In genomic region chr7:124237896-124238670, GRCm38 (mm10) we compare ENCODE assay signal across 23 mouse cellular contexts.
DNase-seq lines count a peak whose midpoint lies in the region; ATAC-seq lines count a peak whose summit lies in the region.
"Had no signal": no experiment of that assay in that cellular context is flagged by ENCODE, and none has a peak within 500 bp of the region (broad histone marks: within the 10 kb centered on the region; RNA-seq: fewer than 3 reads in every experiment).

No protein-coding gene starts in this region.

- H3K27me3 ChIP-seq in hindbrain, embryonic 14.5 days (ENCODE audit: control insufficient read depth, insufficient read depth, low read length): no peaks in the 10 kb centered on the region
- H3K27me3 ChIP-seq: embryonic facial prominence, embryonic 15.5 days; heart, embryonic 15.5 days had no signal

- DNase-seq in frontal cortex, adult 2 months (ENCODE audit: extremely low spot score in 1 of 2, low spot score in 1 of 2): peak; percentile 49 to 64
- no peak for DNase-seq in frontal cortex, postnatal 14 days (ENCODE audit: low spot score in 2 of 2)
- DNase-seq in right cerebral cortex, adult 18-20 months: peak; percentile 64
- no peak for DNase-seq in right cerebral cortex, postnatal 4 days
- peak; percentile 20 to 59 for DNase-seq in left cerebral cortex, adult 9 months (ENCODE audit: low spot score in 2 of 2)
- peak; percentile 74 for DNase-seq in telencephalon, adult 2 months (ENCODE audit: low read depth, low spot score)
- DNase-seq in hindbrain, embryonic 14.5 days (ENCODE audit: low spot score): no peak
- DNase-seq in gastrocnemius, adult 18-20 months (ENCODE audit: low spot score): no peak
- DNase-seq: adrenal gland, adult 2 months; adrenal gland, postnatal 25 days; cerebellum, adult 8-10 months; cerebellum, postnatal 14 days; embryo, embryonic 11 days; gastrocnemius, postnatal 14 days; heart, adult 2 months; heart, postnatal 14 days had no signal

- no peak for ATAC-seq in hindbrain, embryonic 14.5 days (ENCODE audit: low FRiP score)
- ATAC-seq: forebrain, embryonic 14.5 days had no signal

- H3K36me3 ChIP-seq in hindbrain, embryonic 14.5 days (replicated peaks; ENCODE audit: control insufficient read depth, insufficient read depth): no peaks in the 10 kb centered on the region
- H3K36me3 ChIP-seq: embryonic facial prominence, embryonic 15.5 days; forebrain, embryonic 10.5 days; heart, embryonic 15.5 days; hindbrain, embryonic 13.5 days had no signal

- no peak overlapping the region for H3K4me2 ChIP-seq in hindbrain, embryonic 14.5 days (replicated peaks)
- H3K4me2 ChIP-seq: embryonic facial prominence, embryonic 15.5 days; heart, embryonic 11.5 days; heart, embryonic 15.5 days; hindbrain, embryonic 13.5 days had no signal

- H3K27ac ChIP-seq in hindbrain, embryonic 14.5 days: no peak overlapping the region
- H3K27ac ChIP-seq: embryonic facial prominence, embryonic 15.5 days; forebrain, embryonic 10.5 days; heart, adult 2 months; heart, embryonic 15.5 days; hindbrain, embryonic 13.5 days had no signal

- H3K9me3 ChIP-seq in hindbrain, embryonic 14.5 days (ENCODE audit: control insufficient read depth, low read length): no peaks in the 10 kb centered on the region
- H3K9me3 ChIP-seq: embryonic facial prominence, embryonic 15.5 days; forebrain, embryonic 10.5 days; heart, embryonic 15.5 days; hindbrain, embryonic 13.5 days had no signal

- no peak overlapping the region for H3K9ac ChIP-seq in hindbrain, embryonic 14.5 days
- H3K9ac ChIP-seq: embryonic facial prominence, embryonic 15.5 days; heart, embryonic 15.5 days; hindbrain, embryonic 13.5 days had no signal

- 89% methylated on average over 4 of the region's 4 CpGs for WGBS in hindbrain, embryonic 14.5 days

- H3K4me1 ChIP-seq in hindbrain, embryonic 14.5 days (replicated peaks; ENCODE audit: control insufficient read depth, insufficient read depth, low read length): peaks cover 13% of the 10 kb centered on the region
- H3K4me1 ChIP-seq: embryonic facial prominence, embryonic 15.5 days had no signal

- no peak overlapping the region for H3K4me3 ChIP-seq in hindbrain, embryonic 14.5 days (replicated peaks; ENCODE audit: low read length)
- H3K4me3 ChIP-seq: embryonic facial prominence, embryonic 15.5 days; erythroblast, embryonic 14.5 days; forebrain, embryonic 10.5 days; heart, adult 2 months; heart, embryonic 15.5 days; hindbrain, embryonic 13.5 days had no signal

Comparison
In these comparisons a context has a peak if more than half of its experiments do, and no peak if none do; other contexts are left out.
1. DNase-seq: peak in frontal cortex, adult 2 months (2 of 2), right cerebral cortex, adult 18-20 months (single experiment), left cerebral cortex, adult 9 months (2 of 2) and telencephalon, adult 2 months (single experiment); none in frontal cortex, postnatal 14 days (0 of 2), right cerebral cortex, postnatal 4 days (single experiment), hindbrain, embryonic 14.5 days (single experiment) and gastrocnemius, adult 18-20 months (single experiment).